Mouse (Mus musculus) adrenal gland, adult 18-20 months (tissue): Measurements from ENCODE around the gene Epyc. TPM values are rescaled to one million over a fixed set of nuclear protein-coding genes. Genes with fewer than 3 reads are reported as not detected.

ENCODE experiments used
- DNase-seq, 2 experiments: peaks; one replicate each; pipeline ENCODE4 v3.0.0; 2021 to 2022; ENCODE audit warnings: low spot score in 2 of 2
- long read RNA-seq, 2 experiments: library from polyadenylated mRNA; stranded (forward); transcript quantifications; one replicate each; pipeline ENCODE4 v2.0.0; 2021
- total RNA-seq, 2 experiments: library from RNA; stranded (reverse); gene quantifications; 1 replicate in 1 of 2; 2 replicates in 1 of 2; pipeline ENCODE4 v1.2.3; 2021

Gene Epyc
- under 1 TPM in 1 of 2 experiments, not detected in 1; 0.58 TPM for total RNA-seq
- long read RNA-seq, experiment 1, result 0 reads
- long read RNA-seq, experiment 2, result 0 reads

DNA sequence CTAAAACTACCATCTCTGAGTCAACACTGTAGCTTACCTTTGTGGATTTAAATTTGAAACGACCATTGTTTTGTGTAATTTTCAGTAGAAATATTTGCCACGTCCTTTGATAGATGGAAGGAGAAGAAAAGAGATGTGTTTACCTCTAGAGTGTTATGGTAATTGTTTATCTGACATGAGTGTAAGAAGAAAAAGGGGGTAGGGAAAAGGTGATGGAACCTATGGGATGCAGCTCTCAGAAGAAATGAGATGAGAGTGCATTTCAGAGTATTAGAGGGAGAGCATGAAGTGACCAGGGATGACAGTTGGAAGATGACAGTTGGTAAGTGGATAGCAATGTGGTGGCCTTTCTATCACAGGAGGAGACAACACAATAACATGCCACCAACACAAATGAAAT is at the start of gene Epyc:
Gene Epyc (plus strand): TSS at position 301 of the 400 bp plus-strand sequence.
- no peak for DNase-seq

DNA sequence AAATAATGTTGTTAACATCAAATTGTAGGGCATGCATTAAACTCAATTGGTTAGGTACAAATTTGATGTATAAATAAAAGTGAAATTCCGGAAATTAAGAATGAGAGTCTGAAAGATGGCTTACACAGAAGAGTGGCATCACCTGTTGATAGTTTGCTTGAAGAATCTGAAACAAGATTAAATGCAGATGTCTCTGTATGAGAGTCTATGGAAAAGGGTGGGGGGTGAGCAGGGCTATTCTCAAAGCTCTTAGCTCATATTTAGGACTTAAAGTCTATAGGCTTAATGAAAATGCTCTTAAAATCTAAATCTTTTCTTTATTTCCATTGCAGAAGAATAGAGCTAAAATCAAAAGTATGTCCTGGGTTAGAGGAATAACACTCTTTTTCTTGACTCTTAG is 48.2 kb upstream of the Epyc start:
- DNase-seq, result no peak

DNA sequence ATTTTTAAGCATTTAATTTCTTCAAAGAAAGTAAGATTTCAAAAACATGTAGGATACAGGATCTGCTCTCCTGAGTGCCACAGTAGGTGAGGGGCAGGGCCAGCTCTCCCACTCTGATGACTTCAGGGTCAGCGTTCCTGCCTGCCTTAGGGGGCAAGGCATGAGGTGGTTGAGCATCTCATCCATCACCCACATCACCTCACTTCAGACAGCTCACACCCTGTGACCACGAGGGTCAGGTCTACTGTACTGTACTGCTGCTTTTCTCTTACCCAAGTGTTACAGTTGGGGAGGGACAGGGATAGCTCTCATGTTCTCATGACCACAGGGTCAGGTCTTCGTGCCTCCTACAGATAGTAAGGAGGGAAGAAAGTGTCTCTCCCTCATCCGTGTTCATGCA is 42.1 kb upstream of the Epyc start:
- DNase-seq, result no peak

GRCm38 (mm10) chr10:97603256-97603655 is 40.6 kb upstream of the Epyc start:
- DNase-seq, result no peak

GRCm38 (mm10) chr10:97606579-97606978 is 37.3 kb upstream of the Epyc start, which contains the start of gene Kera:
Kera (plus strand) TSS chr10:97606879.
- no peak for DNase-seq

GRCm38 (mm10) chr10:97622328-97622727 is 21.5 kb upstream of the Epyc start:
- no peak for DNase-seq

DNA sequence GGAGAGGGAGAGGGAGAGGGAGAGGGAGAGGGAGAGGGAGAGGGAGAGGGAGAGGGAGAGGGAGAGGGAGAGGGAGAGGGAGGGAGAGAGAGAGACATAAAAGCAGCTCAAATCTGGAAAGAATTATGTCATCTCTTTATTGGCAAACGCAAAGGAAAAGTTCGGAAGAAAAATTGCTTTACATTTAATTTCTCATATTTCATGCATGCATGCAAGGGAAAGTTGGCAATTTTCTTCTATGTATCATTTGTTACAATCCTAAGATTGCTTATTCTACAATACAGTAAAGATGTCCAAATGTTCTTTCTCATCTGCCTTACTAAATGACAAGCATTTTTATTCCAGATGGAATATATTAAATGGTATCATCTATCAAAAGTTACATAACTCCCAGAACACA is 19.5 kb upstream of the Epyc start:
- no peak for DNase-seq

DNA sequence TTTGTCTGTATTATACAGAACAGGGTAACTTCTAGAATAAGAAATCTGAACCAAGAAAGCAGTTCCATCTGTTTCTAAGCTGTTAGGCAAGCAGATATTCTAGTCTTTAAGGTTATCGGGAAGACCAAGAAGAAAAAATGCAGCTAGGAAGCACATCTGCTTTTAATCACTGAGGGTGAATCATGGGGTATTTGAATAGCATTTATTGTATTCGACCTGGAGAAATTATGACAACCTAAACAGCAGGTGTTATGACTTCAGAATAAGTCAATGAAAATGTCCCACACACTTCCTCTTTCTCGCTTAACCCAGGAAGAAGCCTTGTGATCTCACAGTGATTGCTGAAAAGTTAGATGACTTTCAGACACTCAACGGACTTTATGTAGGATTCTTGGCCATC is 18.8 kb upstream of the Epyc start:
- DNase-seq, result no peak

- no peak for DNase-seq
These were observed 17.3 kb upstream of the Epyc start for GRCm38 (mm10) chr10:97626543-97626942.

- no peak for DNase-seq
These were observed 12.8 kb upstream of the Epyc start for GRCm38 (mm10) chr10:97631061-97631460.

GRCm38 (mm10) chr10:97641926-97642325 is 1.9 kb upstream of the Epyc start:
- no peak for DNase-seq

DNA sequence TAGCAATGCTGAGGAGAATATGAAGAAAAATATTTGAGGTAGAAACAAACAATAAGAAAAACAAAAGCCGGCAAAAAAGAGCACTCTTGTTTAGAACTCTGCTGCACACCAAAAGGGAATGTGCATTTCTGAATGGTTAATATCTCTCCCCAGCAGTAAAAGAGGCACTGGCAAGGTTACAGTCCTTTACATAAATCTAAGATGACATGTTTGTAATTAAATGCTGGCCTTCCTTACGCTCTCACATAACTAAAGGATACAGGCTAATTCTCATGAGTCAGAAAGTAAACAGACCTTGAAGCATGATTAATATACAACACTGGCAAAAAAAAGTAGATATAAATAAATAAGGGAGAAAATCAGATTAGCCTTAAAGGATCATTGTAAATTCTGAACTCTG is 6.5 kb downstream of the Epyc start:
- DNase-seq, result no peak

DNA sequence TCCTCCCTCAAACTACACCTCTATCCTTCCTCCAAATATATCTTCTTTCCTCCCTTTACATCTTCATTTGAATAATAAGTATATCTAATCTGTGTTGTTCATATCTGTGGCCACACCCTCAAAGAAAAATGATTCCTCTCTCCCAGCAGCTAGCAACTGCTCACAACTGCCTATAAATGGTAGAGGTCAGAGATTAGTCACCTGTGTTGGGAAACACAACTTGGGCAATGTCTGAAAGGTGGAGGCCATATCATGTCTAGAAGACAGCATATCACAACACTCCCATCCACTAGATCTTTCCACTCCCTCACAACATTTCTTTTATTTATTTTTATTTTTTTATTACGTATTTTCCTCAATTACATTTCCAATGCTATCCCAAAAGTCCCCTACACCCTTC is 15.6 kb downstream of the Epyc start:
- peak in 1 of 2 experiments; percentile 28 for DNase-seq

GRCm38 (mm10) chr10:97668656-97669055 is 24.8 kb downstream of the Epyc start:
- no peak for DNase-seq

DNA sequence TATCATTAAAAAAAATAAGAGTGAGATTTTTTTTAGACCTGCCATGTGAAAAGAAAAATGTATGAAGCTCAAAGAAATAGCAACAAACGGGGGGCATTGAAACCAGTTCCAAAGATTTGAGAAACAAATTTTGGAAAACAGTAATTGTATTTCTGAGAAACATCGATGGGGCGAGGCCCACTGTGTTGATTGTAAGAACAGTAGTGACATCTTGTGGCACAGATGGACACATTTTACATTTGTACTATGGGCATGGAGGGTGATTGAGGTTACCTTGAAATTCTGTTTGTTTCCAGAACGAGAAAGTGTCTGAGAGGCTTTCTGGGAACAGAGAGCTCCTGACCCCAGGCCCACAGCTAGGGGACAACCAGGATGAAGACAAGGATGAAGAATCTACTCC is 26.3 kb downstream of the Epyc start:
- DNase-seq, result no peak

DNA sequence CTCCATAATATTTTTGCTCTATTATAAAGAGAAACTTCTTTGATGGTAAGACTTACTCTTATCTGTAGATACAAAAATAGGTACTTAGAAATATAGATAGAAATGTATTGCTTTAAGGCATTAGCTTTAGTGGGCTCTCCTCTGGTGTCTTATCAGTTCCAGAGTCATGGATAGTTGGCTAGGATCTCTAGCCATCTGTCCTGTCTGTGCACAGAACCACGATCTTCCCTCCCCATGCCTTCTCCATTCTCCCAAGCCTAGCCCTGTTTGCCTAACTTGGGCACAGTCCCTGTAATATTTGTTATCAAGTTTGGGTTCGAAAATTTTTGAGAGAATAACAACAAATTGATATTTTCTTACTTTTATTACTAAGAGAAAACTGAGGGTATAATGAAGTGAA is 29.4 kb downstream of the Epyc start:
- DNase-seq, result no peak

DNA sequence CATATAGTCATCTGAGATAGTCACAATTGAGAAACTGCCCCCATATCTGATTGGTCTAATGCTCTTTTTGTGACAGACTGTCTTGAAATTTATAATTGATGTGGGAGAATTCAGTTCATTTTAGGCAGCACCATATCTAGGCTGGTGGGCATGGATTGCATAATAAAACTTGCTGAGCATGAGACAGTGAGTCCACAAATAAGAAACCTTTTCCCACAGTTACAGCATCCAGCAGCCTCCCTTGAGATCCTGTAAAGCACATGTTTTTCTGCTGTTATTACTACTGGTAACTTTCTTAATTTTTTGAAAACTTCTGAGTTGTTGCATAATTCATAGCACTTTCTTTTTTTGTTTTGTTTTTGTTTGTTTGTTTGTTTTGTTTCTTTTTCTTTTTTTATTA is 39.1 kb downstream of the Epyc start:
- no peak for DNase-seq

DNA sequence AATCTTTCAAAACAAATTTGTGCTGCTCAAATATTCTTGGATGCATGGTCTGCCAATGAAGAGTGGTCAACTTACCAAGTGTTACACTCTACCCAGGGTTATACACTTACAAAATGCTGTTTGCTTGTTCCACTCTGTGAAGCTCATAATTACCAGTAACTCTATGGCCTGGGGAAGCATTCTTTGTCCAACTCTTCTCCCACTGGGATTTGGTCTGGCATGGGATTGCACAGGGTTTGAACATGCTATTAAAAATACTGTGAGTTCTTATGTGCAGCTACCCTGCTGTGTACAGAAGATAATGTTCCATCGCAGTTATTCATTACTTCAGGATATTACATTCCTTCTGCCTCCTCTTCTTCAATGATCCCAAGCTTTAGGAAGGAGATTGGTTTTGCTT is 43.3 kb downstream of the Epyc start:
- no peak for DNase-seq

DNA sequence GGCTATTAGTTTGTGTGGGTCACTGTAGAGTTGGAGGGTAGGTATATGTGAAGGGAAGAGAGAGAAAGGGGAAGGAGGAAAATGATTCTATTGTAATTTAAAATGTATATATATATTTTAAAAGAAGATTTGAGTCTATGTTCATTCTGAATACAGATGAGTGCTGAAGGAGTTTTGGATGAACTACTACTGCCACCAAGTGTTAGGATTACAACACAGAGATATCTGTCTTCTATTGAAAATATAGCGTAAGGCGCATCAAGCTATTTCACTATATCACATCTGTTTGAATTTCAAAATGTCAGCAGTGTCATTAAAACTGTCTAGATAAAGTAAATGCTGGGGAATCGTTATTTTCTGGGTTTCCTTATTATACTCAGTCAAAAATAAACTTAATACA is 45.6 kb downstream of the Epyc start:
- no peak for DNase-seq

GRCm38 (mm10) chr10:97692913-97693312 is 49.0 kb downstream of the Epyc start, which contains the start of gene Ccer1:
Ccer1 (plus strand) TSS chr10:97693059.
- DNase-seq, result no peak

- no peak for DNase-seq
These were observed 49.7 kb downstream of the Epyc start for GRCm38 (mm10) chr10:97693398-97694135.

GRCm38 (mm10) chr10:97702321-97702720 is 58.5 kb downstream of the Epyc start:
- DNase-seq, result no peak

DNA sequence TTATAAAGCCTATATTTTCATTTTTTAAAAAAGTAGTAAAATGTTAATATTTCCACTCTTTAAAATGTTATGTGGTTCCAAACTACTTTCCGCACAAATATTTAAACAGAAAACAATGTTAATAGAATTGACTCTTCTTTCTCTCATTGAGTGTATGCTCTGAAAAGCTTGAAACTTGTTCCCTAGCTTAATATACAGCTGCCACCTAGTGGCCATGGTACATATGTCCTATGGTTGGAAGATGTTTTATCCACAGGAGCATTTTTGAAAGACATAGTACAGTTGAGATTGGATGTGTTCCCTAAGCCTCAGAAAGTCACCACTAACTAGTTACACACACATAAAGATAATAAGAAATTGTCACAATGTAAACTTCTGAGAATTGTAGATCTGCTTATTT is 60.7 kb downstream of the Epyc start:
- DNase-seq, result peak; percentile 13 to 25
